Mouse (Mus musculus): ENCODE data around the gene Apoc3. TPM values are rescaled to one million over a fixed set of nuclear protein-coding genes. Genes with fewer than 3 reads are reported as not detected.

The Apoc3 gene
- polyA plus RNA-seq, 1 experiment from 2014 or later: not detected

DNA sequence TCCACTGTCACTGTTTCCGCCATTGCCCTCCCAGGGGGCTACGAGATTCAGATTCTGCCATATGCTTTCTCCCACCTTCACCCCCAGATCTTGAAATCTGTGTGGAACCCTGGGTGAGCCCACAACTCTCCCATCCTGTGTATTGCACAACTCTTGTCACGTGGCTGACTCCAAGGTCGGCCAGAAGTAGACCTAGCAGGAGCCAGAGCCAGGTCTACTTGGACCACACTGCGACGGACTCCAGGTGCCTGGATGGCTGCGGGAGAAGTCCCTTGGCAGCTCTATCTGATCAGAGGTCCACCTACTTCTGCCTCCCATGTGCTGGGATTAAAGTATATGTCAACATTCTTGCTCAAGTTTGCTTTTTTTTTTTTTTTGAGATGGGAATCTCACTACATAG is 25.7 kb upstream of the Apoc3 start:
- no peak overlapping the region for H3K4me3 ChIP-seq (replicated peaks; ENCODE audit: low read depth, low read length)
- H3K9ac ChIP-seq (replicated peaks; ENCODE audit: low read length): no peak overlapping the region
- H3K4me1 ChIP-seq (ENCODE audit: control insufficient read depth, insufficient read depth, low read length): no peaks in the 10 kb centered on the region
- WGBS: 84% methylated on average over 7 of the region's 7 CpGs
- no peak overlapping the region for H3K27ac ChIP-seq (replicated peaks; ENCODE audit: low read depth, low read length)
- no peaks in the 10 kb centered on the region for H3K36me3 ChIP-seq (ENCODE audit: control insufficient read depth, insufficient read depth, low read length)
- no peak for DNase-seq
- no peak overlapping the region for H3K4me2 ChIP-seq (ENCODE audit: low read length)
- H3K9me3 ChIP-seq (ENCODE audit: control insufficient read depth, low read length): no peaks in the 10 kb centered on the region
- no peaks in the 10 kb centered on the region; the same call in 1 of the 2 replicates for H3K27me3 ChIP-seq (ENCODE audit: control insufficient read depth, insufficient read depth, low read length)
- no peak for ATAC-seq (ENCODE audit: low FRiP score, low TSS enrichment)

- DNase-seq: no peak
- Histone ChIP-seq H3K27ac (replicated peaks; ENCODE audit: low read depth, low read length) (no peak overlapping the region), H3K36me3 (ENCODE audit: control insufficient read depth, insufficient read depth, low read length) (no peaks in the 10 kb centered on the region), H3K4me3 (replicated peaks; ENCODE audit: low read depth, low read length) (no peak overlapping the region), H3K9ac (replicated peaks; ENCODE audit: low read length) (no peak overlapping the region), H3K27me3 (ENCODE audit: control insufficient read depth, insufficient read depth, low read length) (no peaks in the 10 kb centered on the region; the same call in 1 of the 2 replicates), H3K4me2 (ENCODE audit: low read length) (no peak overlapping the region), H3K4me1 (ENCODE audit: control insufficient read depth, insufficient read depth, low read length) (no peaks in the 10 kb centered on the region), H3K9me3 (ENCODE audit: control insufficient read depth, low read length) (no peaks in the 10 kb centered on the region)
- 90% methylated on average over 6 of the region's 6 CpGs for WGBS
- no peak for ATAC-seq (ENCODE audit: low FRiP score, low TSS enrichment)
Observed at GRCm38 (mm10) chr9:46259111-46259510, 23.7 kb upstream of the Apoc3 start.

GRCm38 (mm10) chr9:46257546-46257945 is 22.1 kb upstream of the Apoc3 start:
- Histone ChIP-seq H3K4me2 (ENCODE audit: low read length) (no peak overlapping the region), H3K9me3 (ENCODE audit: control insufficient read depth, low read length) (no peaks in the 10 kb centered on the region), H3K27me3 (ENCODE audit: control insufficient read depth, insufficient read depth, low read length) (no peaks in the 10 kb centered on the region; the same call in 1 of the 2 replicates), H3K27ac (replicated peaks; ENCODE audit: low read depth, low read length) (no peak overlapping the region), H3K4me3 (replicated peaks; ENCODE audit: low read depth, low read length) (no peak overlapping the region), H3K4me1 (ENCODE audit: control insufficient read depth, insufficient read depth, low read length) (no peaks in the 10 kb centered on the region), H3K36me3 (ENCODE audit: control insufficient read depth, insufficient read depth, low read length) (no peaks in the 10 kb centered on the region), H3K9ac (replicated peaks; ENCODE audit: low read length) (no peak overlapping the region)
- ATAC-seq (ENCODE audit: low FRiP score, low TSS enrichment) (no peak), DNase-seq (no peak)
- 89% methylated on average over 3 of the region's 3 CpGs for WGBS

DNA sequence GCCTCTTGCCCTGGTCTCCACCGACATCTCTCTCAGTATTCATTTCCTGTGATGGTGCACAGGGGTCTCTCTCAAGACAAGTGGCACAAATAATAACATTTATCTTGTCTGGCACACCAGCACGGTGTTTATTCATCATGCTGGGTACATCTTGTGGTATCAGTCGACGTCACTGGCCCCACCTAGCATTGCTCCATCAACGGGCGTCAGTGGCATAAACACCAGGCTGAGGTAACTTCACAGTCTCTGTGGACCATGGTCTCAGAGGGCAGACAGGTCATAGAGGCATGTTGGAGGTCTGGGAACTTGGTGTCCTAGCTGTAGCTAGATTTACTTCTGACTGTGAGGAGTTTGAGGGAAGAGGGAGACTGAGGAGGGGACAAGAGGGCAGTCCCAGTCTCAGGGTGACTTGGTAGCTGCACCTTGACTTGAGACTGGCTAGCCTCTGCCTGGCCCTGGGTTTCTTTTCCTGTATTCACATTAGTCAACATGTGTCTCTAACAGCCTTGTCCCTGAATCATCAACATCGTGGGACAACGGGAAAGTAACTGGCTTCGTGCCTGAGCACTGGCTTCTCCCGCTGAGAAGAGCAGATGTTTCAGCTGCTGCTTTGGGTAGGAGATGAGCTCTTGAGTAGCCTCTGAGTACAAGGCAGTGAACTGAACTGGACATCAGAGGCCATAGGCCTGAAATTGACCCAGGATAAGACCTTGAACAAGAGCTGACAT is 21.4 kb upstream of the Apoc3 start:
- H3K4me2 ChIP-seq (ENCODE audit: low read length): no peak overlapping the region
- H3K4me3 ChIP-seq (replicated peaks; ENCODE audit: low read depth, low read length): no peak overlapping the region
- no peak for ATAC-seq (ENCODE audit: low FRiP score, low TSS enrichment)
- H3K27me3 ChIP-seq (ENCODE audit: control insufficient read depth, insufficient read depth, low read length): no peaks in the 10 kb centered on the region; the same call in 1 of the 2 replicates
- H3K9ac ChIP-seq (replicated peaks; ENCODE audit: low read length): no peak overlapping the region
- no peak for DNase-seq
- WGBS: 92% methylated on average over 10 of the region's 10 CpGs
- H3K4me1 ChIP-seq (ENCODE audit: control insufficient read depth, insufficient read depth, low read length): no peaks in the 10 kb centered on the region
- H3K36me3 ChIP-seq (ENCODE audit: control insufficient read depth, insufficient read depth, low read length): no peaks in the 10 kb centered on the region
- no peak overlapping the region for H3K27ac ChIP-seq (replicated peaks; ENCODE audit: low read depth, low read length)
- H3K9me3 ChIP-seq (ENCODE audit: control insufficient read depth, low read length): no peaks in the 10 kb centered on the region

GRCm38 (mm10) chr9:46256177-46256576 is 20.7 kb upstream of the Apoc3 start:
- no peaks in the 10 kb centered on the region for H3K9me3 ChIP-seq (ENCODE audit: control insufficient read depth, low read length)
- no peak overlapping the region for H3K9ac ChIP-seq (replicated peaks; ENCODE audit: low read length)
- DNase-seq (no peak), ATAC-seq (ENCODE audit: low FRiP score, low TSS enrichment) (no peak)
- WGBS: 88% methylated on average over 7 of the region's 7 CpGs
- H3K27ac ChIP-seq (replicated peaks; ENCODE audit: low read depth, low read length): no peak overlapping the region
- H3K27me3 ChIP-seq (ENCODE audit: control insufficient read depth, insufficient read depth, low read length): no peaks in the 10 kb centered on the region; the same call in 1 of the 2 replicates
- H3K4me3 ChIP-seq (replicated peaks; ENCODE audit: low read depth, low read length): no peak overlapping the region
- no peaks in the 10 kb centered on the region for H3K36me3 ChIP-seq (ENCODE audit: control insufficient read depth, insufficient read depth, low read length)
- H3K4me1 ChIP-seq (ENCODE audit: control insufficient read depth, insufficient read depth, low read length): no peaks in the 10 kb centered on the region
- no peak overlapping the region for H3K4me2 ChIP-seq (ENCODE audit: low read length)

GRCm38 (mm10) chr9:46246752-46247324 is 11.4 kb upstream of the Apoc3 start:
- no peaks in the 10 kb centered on the region for H3K27me3 ChIP-seq (ENCODE audit: control insufficient read depth, insufficient read depth, low read length)
- H3K9ac ChIP-seq (replicated peaks; ENCODE audit: low read length): no peak overlapping the region
- no peak overlapping the region for H3K27ac ChIP-seq (replicated peaks; ENCODE audit: low read depth, low read length)
- H3K4me3 ChIP-seq (replicated peaks; ENCODE audit: low read depth, low read length): no peak overlapping the region
- H3K9me3 ChIP-seq (ENCODE audit: control insufficient read depth, low read length): no peaks in the 10 kb centered on the region
- H3K36me3 ChIP-seq (ENCODE audit: control insufficient read depth, insufficient read depth, low read length): no peaks in the 10 kb centered on the region
- WGBS: 27% methylated on average over 11 of the region's 11 CpGs
- DNase-seq (peak; percentile 95), ATAC-seq (ENCODE audit: low FRiP score, low TSS enrichment) (no peak)
- no peaks in the 10 kb centered on the region for H3K4me1 ChIP-seq (ENCODE audit: control insufficient read depth, insufficient read depth, low read length)
- H3K4me2 ChIP-seq (ENCODE audit: low read length): no peak overlapping the region

DNA sequence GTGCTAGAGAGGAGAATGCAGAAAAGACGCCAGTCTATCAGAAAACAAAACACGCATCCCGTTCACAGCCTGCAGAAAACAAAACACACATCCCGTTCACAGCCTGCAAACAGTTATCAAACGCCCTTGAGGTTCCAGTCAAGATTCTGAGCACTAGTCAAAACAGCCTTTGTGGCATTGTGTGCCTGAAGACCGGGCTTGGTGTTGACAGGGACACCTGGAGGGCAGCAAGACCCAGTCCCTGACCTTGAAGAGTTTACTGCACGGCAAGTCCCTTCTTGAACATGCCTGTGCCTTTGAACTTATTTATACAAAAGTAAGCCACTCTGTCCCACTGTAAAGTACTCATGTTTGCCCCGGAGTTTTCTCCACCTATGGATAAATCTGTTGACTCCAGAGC is 8.1 kb upstream of the Apoc3 start:
- Histone ChIP-seq H3K9me3 (ENCODE audit: control insufficient read depth, low read length) (no peaks in the 10 kb centered on the region), H3K27me3 (ENCODE audit: control insufficient read depth, insufficient read depth, low read length) (no peaks in the 10 kb centered on the region), H3K27ac (replicated peaks; ENCODE audit: low read depth, low read length) (no peak overlapping the region), H3K36me3 (ENCODE audit: control insufficient read depth, insufficient read depth, low read length) (no peaks in the 10 kb centered on the region), H3K4me3 (replicated peaks; ENCODE audit: low read depth, low read length) (no peak overlapping the region), H3K4me2 (ENCODE audit: low read length) (no peak overlapping the region), H3K9ac (replicated peaks; ENCODE audit: low read length) (no peak overlapping the region), H3K4me1 (ENCODE audit: control insufficient read depth, insufficient read depth, low read length) (no peaks in the 10 kb centered on the region)
- 71% methylated on average over 8 of the region's 8 CpGs for WGBS
- ATAC-seq (ENCODE audit: low FRiP score, low TSS enrichment) (no peak), DNase-seq (no peak)

DNA sequence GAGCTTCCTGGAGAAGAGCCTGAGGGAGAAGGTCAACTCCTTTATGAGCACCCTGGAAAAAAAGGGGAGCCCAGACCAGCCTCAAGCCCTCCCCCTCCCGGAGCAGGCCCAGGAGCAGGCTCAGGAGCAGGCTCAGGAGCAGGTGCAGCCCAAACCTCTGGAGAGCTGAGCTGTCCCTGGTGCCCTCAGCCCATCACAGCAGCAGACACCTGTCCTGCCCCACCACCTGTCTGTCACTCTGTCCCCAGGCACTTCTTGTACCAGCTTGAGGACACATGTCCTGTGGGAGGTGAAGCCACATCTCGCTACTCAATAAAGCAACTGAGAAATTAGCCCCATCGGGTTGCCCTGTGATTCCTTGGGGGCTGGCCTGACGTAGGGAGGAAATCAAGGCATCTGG is 7.7 kb upstream of the Apoc3 start:
- 76% methylated on average over 4 of the region's 4 CpGs for whole genome bisulfite sequencing

GRCm38 (mm10) chr9:46241818-46242217 is 6.4 kb upstream of the Apoc3 start:
- Histone ChIP-seq H3K27ac (replicated peaks; ENCODE audit: low read depth, low read length) (no peak overlapping the region), H3K4me3 (replicated peaks; ENCODE audit: low read depth, low read length) (no peak overlapping the region), H3K4me1 (ENCODE audit: control insufficient read depth, insufficient read depth, low read length) (no peaks in the 10 kb centered on the region), H3K9me3 (ENCODE audit: control insufficient read depth, low read length) (no peaks in the 10 kb centered on the region), H3K9ac (replicated peaks; ENCODE audit: low read length) (no peak overlapping the region), H3K27me3 (ENCODE audit: control insufficient read depth, insufficient read depth, low read length) (no peaks in the 10 kb centered on the region), H3K36me3 (ENCODE audit: control insufficient read depth, insufficient read depth, low read length) (no peaks in the 10 kb centered on the region), H3K4me2 (ENCODE audit: low read length) (no peak overlapping the region)
- 82% methylated on average over 2 of the region's 2 CpGs for WGBS
- no peak for ATAC-seq (ENCODE audit: low FRiP score, low TSS enrichment)
- DNase-seq: no peak

More for the DNA sequence above, 7.7 kb upstream of the Apoc3 start:
- Histone ChIP-seq H3K36me3 (ENCODE audit: control insufficient read depth, insufficient read depth, low read length) (no peaks in the 10 kb centered on the region), H3K4me3 (replicated peaks; ENCODE audit: low read depth, low read length) (no peak overlapping the region), H3K4me2 (ENCODE audit: low read length) (no peak overlapping the region), H3K27ac (replicated peaks; ENCODE audit: low read depth, low read length) (no peak overlapping the region), H3K9ac (replicated peaks; ENCODE audit: low read length) (no peak overlapping the region), H3K27me3 (ENCODE audit: control insufficient read depth, insufficient read depth, low read length) (no peaks in the 10 kb centered on the region), H3K9me3 (ENCODE audit: control insufficient read depth, low read length) (no peaks in the 10 kb centered on the region), H3K4me1 (ENCODE audit: control insufficient read depth, insufficient read depth, low read length) (no peaks in the 10 kb centered on the region)
- ATAC-seq (ENCODE audit: low FRiP score, low TSS enrichment) (no peak), DNase-seq (no peak)

Measured in midbrain, embryonic 14.5 days (tissue).